Mouse (Mus musculus) spleen, postnatal 10 days (tissue): ENCODE measurements around the gene Ctsl.

Experiments used
- DNase-seq, 2 experiments: peaks; one replicate each; pipeline ENCODE4 v3.0.0; 2021 to 2022; ENCODE audit warnings: low spot score in 2 of 2

Gene Ctsl

DNA sequence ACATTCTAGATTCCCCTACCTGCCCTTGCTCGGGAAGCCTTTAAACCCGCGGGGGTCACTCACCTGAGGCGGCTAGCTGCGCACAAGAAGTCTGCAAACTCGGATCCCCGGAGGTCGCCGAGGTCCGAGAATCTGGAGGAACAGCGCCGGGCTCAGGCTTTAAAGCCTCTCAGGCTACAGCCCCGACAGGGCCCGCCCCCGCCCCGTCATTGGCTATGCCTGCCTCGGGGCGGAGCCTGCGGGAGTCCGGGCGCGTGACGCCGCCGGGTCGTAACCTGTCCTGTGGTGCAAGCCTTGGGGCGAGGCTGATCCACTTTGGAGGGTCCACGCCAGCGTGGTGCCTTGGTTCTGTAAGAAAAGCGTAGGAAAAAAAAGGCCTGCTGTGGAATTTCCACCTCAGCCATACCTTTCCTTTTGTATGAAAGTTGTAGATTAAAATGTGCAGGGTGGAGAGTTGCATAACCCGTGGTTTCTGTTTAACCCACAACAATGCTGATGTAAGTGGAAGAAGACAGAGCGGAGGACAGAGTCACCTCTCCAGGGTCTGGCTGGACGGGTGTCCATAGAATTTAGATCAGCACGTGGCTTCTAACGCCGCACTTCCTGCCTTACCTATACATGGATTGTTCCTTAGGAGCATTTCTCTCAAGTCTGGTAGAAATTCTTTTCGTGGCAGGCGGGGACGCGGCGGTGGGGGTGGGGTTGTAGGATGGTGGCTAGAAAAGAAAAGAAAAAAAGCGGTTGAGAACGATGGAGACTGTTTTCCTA, at the start of gene Ctsl:
TSS of gene Ctsl (minus strand) at position 718 of the 768 bp plus-strand sequence.
- DNase-seq: peak; percentile 83 to 90

DNA sequence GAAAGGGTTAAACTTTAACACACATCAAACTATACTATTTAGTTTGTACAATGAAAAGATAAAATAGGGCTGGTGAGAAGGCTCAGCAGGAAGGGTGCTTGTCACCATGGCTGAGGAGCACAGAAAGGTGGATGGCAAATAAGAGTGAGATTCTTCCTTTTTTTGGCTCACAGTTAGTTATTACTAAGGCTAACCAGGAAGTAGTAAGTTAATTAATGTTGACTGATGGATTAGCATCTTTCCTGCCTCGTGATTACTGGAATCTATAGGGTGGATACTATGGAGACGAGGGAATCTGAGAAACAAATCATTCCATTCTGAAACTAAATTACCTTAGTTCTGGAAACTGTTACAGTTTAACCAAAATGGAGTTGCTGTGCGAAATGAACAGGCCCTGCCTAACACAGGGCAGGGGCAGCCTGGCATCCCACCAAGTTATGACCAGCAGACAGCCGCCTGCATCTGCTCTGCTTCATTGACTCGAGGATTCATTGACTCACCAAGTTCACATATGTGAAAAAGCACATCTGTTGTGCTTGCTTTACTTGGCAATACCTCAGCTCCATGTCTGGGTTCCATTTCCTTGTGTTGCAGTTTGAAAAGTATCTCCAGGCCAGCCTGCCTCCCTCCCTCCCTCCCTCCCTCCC, 46.4 kb upstream of the Ctsl start:
- no peak for DNase-seq

GRCm38 (mm10) chr13:64415659-64416058, 45.0 kb upstream of the Ctsl start:
- DNase-seq: no peak

GRCm38 (mm10) chr13:64412752-64413257, 42.1 kb upstream of the Ctsl start:
- DNase-seq: no peak

GRCm38 (mm10) chr13:64411282-64411681, 40.6 kb upstream of the Ctsl start:
- DNase-seq: no peak

GRCm38 (mm10) chr13:64410604-64411003, 39.9 kb upstream of the Ctsl start:
- no peak for DNase-seq

DNA sequence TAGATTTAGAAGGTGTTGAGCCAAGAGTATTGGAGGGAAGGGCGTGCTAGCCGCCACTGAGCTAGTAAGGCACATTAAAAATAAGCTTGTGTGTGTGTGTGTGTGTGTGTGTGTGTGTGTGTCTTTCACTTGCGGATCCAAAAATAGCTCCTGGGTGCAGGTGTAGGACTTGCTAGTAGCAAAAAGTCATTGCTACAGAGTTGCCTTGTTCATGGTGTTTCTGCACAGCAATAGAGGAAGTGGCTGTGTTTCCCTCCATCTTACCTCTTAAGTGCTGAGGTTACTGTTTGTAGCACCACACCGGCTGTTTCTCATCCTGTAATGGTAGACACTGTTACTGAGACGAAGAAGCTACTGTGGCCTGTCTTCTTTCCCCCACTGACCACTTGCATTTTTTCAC, 37.3 kb upstream of the Ctsl start:
- no peak for DNase-seq

DNA sequence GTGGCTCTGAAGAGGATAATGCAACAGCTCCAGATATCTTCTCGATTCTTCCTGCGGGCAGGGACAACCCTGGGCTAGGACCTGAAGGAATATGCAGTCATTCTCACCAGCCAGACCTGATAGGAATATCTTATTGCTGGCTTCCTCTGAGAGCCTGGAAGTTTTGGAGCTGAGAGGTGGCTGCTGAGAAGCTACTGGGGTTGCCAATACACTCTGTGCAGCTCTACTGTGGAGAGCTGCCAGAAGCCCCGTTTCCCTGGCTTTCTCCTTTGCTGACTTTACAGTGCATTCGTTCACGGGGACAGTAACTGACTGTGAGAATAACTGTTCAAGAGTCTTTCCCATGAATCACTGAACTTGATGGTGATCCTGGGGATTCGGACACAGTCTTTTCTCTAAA, 34.9 kb upstream of the Ctsl start:
- no peak for DNase-seq

GRCm38 (mm10) chr13:64403519-64403918, 32.8 kb upstream of the Ctsl start:
- DNase-seq: no peak

DNA sequence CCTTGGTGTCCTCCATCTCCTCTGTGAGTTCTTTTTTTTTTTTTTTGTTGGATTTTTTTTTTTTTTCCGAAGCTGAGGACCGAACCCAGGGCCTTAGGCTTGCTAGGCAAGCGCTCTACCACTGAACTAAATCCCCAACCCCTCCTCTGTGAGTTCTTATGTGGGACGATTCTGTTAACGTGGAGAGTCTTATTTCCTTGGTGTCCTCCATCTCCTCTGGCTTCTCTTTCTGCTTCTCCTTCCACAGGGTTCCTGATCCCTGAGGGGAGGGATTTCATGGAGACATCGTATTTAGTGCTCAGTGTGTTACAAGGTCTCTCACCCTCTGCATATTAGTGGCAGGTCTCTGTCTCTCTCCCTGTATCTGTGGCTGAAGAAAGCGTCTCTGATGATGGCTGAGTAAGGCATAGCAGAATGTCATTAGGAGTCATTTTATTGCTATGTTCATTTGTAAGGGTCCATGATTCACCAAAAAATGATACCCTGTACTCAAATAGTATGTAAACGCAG, 32.3 kb upstream of the Ctsl start:
- DNase-seq: no peak

GRCm38 (mm10) chr13:64402504-64402949, 31.8 kb upstream of the Ctsl start:
- no peak for DNase-seq

DNA sequence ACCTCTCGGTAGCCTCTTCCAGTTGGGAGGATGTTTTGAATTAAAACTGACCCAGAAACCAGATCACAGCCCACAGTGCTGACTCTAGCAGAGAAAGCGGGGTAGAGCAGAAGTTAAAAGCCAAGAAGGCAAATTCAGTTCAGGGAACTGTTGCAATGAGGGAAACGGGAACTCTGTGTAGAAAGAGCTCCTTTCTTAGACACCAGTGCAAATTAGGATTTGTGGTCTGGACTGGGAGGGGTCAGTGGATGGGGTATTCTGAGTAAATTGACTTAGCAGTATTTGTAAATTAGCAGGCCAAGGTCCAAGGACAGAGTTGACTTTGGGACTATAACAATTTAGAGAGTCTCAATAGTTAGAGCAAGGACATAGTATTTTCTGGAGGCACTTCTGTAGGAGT, 31.3 kb upstream of the Ctsl start:
- DNase-seq: no peak

DNA sequence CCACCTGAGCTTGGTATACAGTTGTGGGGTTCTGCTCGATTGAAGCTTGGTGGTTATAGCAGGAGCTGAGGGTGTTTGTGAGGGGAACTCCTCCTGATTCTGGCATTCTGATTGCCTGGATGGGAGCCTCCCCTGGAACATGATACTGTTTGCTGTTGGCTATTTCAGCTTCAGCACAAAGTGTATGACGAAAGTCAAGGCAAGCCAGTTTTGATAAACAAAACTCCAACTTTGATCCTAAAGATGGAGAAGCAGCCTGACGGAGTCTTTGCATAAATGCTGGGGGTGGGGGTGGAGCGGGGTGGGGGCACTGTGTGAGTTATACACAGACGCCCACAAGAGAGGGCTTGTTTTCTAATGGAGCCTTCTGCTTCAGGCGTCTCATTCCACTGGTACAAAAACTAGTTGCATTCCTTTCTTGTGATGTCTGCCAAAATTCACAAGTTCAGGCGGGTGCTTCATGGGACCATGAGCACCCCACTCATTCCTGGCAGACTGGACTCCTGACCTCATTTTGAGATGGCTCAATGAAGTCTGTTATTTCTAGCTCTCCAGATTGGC, 30.2 kb upstream of the Ctsl start:
- no peak for DNase-seq

DNA sequence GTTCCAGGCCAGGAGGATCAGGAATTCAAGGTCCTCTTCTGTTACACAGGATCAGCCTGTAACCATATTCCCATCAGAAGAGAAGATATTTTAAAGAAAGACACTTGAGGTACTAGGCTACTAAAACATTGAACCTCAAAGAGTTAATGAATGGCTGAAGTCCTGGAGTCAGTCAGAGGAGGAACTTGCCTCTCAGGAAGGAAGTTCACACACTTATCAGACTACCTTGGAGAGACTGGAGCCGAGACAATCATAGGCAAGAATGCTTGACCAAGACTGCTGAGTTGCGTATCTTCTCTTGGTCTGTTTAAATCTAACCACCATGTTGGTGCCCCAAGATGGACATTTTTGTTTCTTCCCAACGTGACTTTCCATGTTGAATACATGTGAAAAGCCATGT, 29.2 kb upstream of the Ctsl start:
- no peak for DNase-seq

DNA sequence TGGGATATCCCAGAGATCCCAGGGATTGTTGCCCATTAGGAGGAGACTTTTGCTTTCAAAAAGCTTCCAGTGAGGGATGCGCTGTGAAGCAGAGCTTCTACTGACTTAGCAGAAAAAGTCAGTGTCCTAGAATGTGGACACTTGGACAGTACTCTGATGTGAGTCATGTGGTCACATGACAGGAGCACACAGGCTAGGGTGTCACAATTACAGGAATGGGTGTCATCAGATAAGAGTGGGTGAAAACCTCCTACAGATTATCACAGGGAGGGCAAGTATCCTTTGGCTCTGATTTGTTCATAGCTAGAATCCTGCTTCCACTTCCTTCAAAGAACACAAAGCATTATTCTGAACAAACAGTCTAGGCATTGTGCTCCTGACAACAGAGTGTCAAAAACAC, 27.4 kb upstream of the Ctsl start:
- no peak for DNase-seq

GRCm38 (mm10) chr13:64396979-64397378, 26.3 kb upstream of the Ctsl start:
- DNase-seq: no peak

- DNase-seq: no peak
Measured at GRCm38 (mm10) chr13:64388415-64388814, 17.7 kb upstream of the Ctsl start.

GRCm38 (mm10) chr13:64386048-64386447, 15.4 kb upstream of the Ctsl start:
- DNase-seq: no peak

DNA sequence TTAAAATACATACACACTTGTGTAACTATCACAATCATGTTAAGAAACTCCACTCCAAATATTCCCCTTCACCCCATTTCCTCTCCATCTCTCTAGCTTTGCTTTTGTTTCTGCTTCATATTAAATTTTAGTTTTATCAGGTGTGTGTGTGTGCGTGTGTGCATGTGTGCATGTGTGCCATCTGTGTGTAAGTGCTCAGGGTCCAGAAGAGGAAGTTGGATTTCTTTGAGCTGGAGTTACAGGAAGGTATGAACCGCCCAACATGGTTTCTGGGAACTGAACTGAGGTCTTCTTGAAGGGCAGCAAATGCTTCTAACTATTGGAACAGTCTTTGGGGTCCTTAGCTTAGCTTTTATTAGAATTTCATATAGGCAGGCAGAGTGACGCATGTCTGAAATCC, 14.2 kb upstream of the Ctsl start:
- no peak for DNase-seq

DNA sequence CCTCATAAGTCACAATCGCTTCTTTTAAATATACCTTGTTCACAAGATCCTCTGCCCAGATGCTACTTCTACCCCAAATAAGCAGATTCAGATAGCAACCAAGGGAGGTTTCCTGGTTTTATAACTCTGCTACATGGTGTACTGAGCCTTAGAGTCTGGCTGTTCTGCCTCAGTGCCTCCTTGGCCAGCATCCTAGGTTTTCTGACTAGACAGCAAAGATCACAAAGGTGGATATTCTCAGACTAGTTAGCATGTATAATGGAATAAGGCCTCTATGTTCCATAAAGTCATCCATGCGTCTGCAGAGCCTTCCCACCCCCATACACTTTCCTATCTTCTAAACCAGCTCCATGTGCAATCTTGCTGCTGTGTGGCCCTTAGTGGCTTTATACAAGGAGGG, 9.6 kb upstream of the Ctsl start:
- no peak for DNase-seq

- DNase-seq: no peak
Measured at GRCm38 (mm10) chr13:64378601-64379000, 7.9 kb upstream of the Ctsl start.

DNA sequence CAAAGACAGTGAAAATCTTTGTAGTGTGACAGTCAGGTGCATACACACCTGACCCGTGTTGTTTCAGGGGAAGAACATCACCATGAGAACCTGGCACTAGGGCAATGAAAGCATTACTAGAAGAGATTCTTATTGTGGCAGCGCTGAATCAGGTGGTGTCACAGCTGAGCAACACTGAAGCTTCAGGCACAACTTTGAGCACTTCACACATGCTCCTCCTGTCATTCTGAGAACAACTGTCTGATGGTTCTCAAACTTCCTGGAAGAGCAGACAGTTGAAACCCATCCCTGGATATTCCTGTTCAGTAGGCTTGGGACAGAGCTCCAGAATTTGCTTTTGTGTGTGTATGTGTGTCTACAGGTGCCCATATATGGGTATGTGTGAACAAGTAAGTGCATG, 5.8 kb upstream of the Ctsl start:
- DNase-seq: no peak

DNA sequence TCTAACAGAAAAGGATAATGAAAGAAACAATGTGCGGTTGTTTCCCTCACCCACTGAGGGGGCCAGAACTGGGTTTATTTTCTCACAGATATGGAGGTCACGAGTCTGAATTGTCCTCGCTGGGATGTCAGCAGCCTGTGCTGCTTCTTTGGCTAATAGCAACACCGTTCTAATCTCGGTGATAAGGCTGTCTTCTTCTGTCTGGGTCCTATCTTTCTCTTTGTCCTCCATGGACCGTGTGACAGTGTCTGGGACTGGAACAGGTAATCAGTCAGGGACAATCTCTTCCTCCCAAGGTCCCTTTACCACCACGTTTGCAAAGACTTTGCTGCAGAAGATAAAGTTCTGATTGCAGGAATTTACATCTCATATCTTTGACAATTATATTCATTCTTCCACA, 4.5 kb upstream of the Ctsl start:
- no peak for DNase-seq
